Mouse (Mus musculus): ENCODE measurements around the gene Rec8. TPM values are rescaled to one million over a fixed set of nuclear protein-coding genes. Genes with fewer than 3 reads are reported as not detected.

Gene Rec8
- total RNA-seq, 2 experiments from 2014 or later, result not detected

Other genes with a start within 250 kb of the Rec8 start
- gene Dhrs4, start 139.3 kb upstream of the Rec8 start, total RNA-seq (2021), result 10 to 100 TPM; 43.3 to 50.8 TPM
- gene Carmil3, start 127.4 kb upstream of the Rec8 start, total RNA-seq (2021), result under 1 TPM; 0.47 to 0.89 TPM
- gene Cpne6, start 107.6 kb upstream of the Rec8 start, total RNA-seq (2021), result not detected
- gene Nrl, start 93.1 kb upstream of the Rec8 start, total RNA-seq (2021), result not detected
- gene Pck2, start 77.8 kb upstream of the Rec8 start, total RNA-seq (2021), result 1 to 10 TPM; 4.2 to 4.5 TPM
- gene Dcaf11, start 58.0 kb upstream of the Rec8 start, total RNA-seq (2021), result 100 to 1,000 TPM; 102 to 123 TPM
- not detected for gene A730061H03Rik, start 57.6 kb upstream of the Rec8 start, total RNA-seq (2021)
- 100 to 1,000 TPM; 296 to 299 TPM for gene Fitm1, start 42.4 kb upstream of the Rec8 start, total RNA-seq (2021)
- gene Psme1, start 39.9 kb upstream of the Rec8 start, total RNA-seq (2021), result 10 to 100 TPM; 67.4 to 69.7 TPM
- gene Emc9, start 32.7 kb upstream of the Rec8 start, total RNA-seq (2021), result 10 to 100 TPM; 29.6 to 34.6 TPM
- gene Psme2, start 26.9 kb upstream of the Rec8 start, total RNA-seq (2021), result 10 to 100 TPM; 55.2 to 59.5 TPM
- 10 to 100 TPM; 18.8 to 19.6 TPM for gene Rnf31, start 26.3 kb upstream of the Rec8 start, total RNA-seq (2021)
- 1 to 10 TPM; 4.1 to 4.6 TPM for gene Irf9, start 14.5 kb upstream of the Rec8 start, total RNA-seq (2021)
- gene Ipo4, start 17.9 kb downstream of the Rec8 start, total RNA-seq (2021), result 10 to 100 TPM; 62.1 to 66.9 TPM
- 1 to 10 TPM in 1 of 2 experiments, not detected in 1; 1.0 TPM for gene Gm49378, start 19.9 kb downstream of the Rec8 start, total RNA-seq (2021)
- 10 to 100 TPM; 15.0 to 15.2 TPM for gene Tm9sf1, start 25.8 kb downstream of the Rec8 start, total RNA-seq (2021)
- under 1 TPM in 1 of 2 experiments, not detected in 1; 0.23 TPM for gene Tssk4, start 32.1 kb downstream of the Rec8 start, total RNA-seq (2021)
- 10 to 100 TPM; 14.2 to 16.8 TPM for gene Mdp1, start 42.5 kb downstream of the Rec8 start, total RNA-seq (2021)
- 1 to 10 TPM; 1.9 to 2.6 TPM for gene Gmpr2, start 53.9 kb downstream of the Rec8 start, total RNA-seq (2021)
- 100 to 1,000 TPM; 174 to 184 TPM for gene Nedd8, start 54.1 kb downstream of the Rec8 start, total RNA-seq (2021)
- 10 to 100 TPM in 1 of 2 experiments, 1 to 10 TPM in 1; 9.4 to 10.8 TPM for gene Tinf2, start 63.8 kb downstream of the Rec8 start, total RNA-seq (2021)
- gene Tgm1, start 95.9 kb downstream of the Rec8 start, total RNA-seq (2021), result not detected
- 1 to 10 TPM; 8.9 to 9.4 TPM for gene Rabggta, start 104.2 kb downstream of the Rec8 start, total RNA-seq (2021)
- 10 to 100 TPM; 27.3 to 35.9 TPM for gene Dhrs1, start 127.7 kb downstream of the Rec8 start, total RNA-seq (2021)
- gene Nop9, start 127.7 kb downstream of the Rec8 start, total RNA-seq (2021), result 10 to 100 TPM; 10.5 to 11.8 TPM
- not detected for gene Cideb, start 140.4 kb downstream of the Rec8 start, total RNA-seq (2021)
- gene Ltb4r2, start 143.4 kb downstream of the Rec8 start, total RNA-seq (2021), result not detected
- gene Ltb4r1, start 147.9 kb downstream of the Rec8 start, total RNA-seq (2021), result not detected
- 1 to 10 TPM; 5.3 to 6.5 TPM for gene Adcy4, start 166.1 kb downstream of the Rec8 start, total RNA-seq (2021)
- under 1 TPM; 0.59 to 0.67 TPM for gene Ripk3, start 170.8 kb downstream of the Rec8 start, total RNA-seq (2021)
- 1 to 10 TPM; 3.3 TPM for gene Nfatc4, start 205.1 kb downstream of the Rec8 start, total RNA-seq (2021)
- 1 to 10 TPM; 2.1 to 2.7 TPM for gene Nynrin, start 236.0 kb downstream of the Rec8 start, total RNA-seq (2021)